Mouse (Mus musculus) cortical plate, adult 2 months (tissue): ENCODE measurements around the gene Cd2ap. TPM values are rescaled to one million over a fixed set of nuclear protein-coding genes. Genes with fewer than 3 reads are reported as not detected.

Source experiments
- H3K27ac ChIP-seq: fragments of 200-500 bp; 2 replicates; pipeline ENCODE4 v1.5.1; 2012; ENCODE audit warnings: low read length, control low read depth, inconsistent platforms; ENCODE audit not compliant: insufficient read depth
- H3K4me1 ChIP-seq: fragments of 200-500 bp; 2 replicates; pipeline ENCODE4 v1.6.1; 2011; ENCODE audit warnings: low read length; ENCODE audit not compliant: control insufficient read depth, insufficient read depth
- H3K4me3 ChIP-seq: fragments of 200-500 bp; 2 replicates; pipeline ENCODE4 v1.5.1; 2011; ENCODE audit warnings: mild to moderate bottlenecking, low read length, control low read depth; ENCODE audit not compliant: insufficient read depth
- CTCF ChIP-seq: fragments of 200-500 bp; IDR thresholded peaks from 2 replicates; pipeline ENCODE4 v1.5.1; 2011; ENCODE audit warnings: mild to moderate bottlenecking, control low read depth, low read length; ENCODE audit not compliant: insufficient read depth; ENCODE audit errors: extremely low read depth
- POLR2A ChIP-seq: fragments of 200-500 bp; IDR thresholded peaks from 2 replicates; pipeline ENCODE4 v1.6.1; 2011; ENCODE audit warnings: mild to moderate bottlenecking, low read length, control low read depth; ENCODE audit not compliant: insufficient read depth; ENCODE audit errors: extremely low read depth
- polyA plus RNA-seq: library from polyadenylated mRNA; depleted of rRNA; stranded (reverse); fragments of >200 nt; gene quantifications from 2 replicates; pipeline ENCODE4 v1.2.3, GENCODE M21; 2012; rRNA removed

Cd2ap gene
- polyA plus RNA-seq, 1 experiment = 19.9 TPM

DNA sequence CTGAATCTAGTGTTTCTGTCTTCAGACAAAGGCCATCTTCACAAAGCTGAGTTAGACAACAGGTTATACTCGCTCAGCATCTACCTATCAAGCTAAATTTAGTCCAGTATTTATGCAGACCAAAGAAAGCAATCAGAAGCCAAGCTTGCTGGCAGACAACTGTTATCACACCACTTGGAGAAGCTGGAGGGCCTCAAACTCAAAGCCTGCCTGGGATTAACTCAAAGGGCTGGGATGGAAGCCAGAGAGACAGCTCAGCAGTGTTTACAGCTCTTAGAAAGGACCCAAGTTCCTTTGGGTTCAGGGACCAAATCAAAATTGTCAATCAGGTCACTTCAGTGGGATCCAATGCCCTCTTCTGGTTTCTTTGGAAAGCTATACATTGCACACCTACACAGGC lies 85.7 kb downstream of the Cd2ap start:
- Histone ChIP-seq H3K4me1 (no peaks in the 10 kb centered on the region), H3K27ac (no peak overlapping the region), H3K4me3 (no peak overlapping the region)
- TF ChIP-seq CTCF (no peak), POLR2A (no peak)

DNA sequence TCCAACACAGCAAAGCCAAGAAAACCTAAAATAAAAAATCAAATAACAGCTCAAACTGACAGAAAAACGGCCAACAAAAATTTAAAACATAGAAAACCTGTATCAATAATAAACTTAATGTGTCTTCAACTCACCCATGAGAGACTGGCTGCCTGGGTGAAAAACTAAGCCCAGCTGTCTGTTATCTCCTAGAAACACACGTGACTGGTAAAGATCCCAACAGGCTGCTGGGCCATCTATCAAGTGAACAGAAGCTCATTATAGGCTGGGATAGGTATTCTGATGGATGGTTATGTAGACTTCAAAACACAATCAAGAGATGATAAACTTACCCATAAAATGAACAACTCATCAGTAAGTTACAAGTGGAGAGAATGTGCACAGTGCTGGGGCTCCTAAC lies 86.7 kb downstream of the Cd2ap start:
- TF ChIP-seq CTCF = no peak
- TF ChIP-seq POLR2A = no peak
- Histone ChIP-seq H3K4me1 (no peaks in the 10 kb centered on the region), H3K4me3 (no peak overlapping the region), H3K27ac (no peak overlapping the region)

DNA sequence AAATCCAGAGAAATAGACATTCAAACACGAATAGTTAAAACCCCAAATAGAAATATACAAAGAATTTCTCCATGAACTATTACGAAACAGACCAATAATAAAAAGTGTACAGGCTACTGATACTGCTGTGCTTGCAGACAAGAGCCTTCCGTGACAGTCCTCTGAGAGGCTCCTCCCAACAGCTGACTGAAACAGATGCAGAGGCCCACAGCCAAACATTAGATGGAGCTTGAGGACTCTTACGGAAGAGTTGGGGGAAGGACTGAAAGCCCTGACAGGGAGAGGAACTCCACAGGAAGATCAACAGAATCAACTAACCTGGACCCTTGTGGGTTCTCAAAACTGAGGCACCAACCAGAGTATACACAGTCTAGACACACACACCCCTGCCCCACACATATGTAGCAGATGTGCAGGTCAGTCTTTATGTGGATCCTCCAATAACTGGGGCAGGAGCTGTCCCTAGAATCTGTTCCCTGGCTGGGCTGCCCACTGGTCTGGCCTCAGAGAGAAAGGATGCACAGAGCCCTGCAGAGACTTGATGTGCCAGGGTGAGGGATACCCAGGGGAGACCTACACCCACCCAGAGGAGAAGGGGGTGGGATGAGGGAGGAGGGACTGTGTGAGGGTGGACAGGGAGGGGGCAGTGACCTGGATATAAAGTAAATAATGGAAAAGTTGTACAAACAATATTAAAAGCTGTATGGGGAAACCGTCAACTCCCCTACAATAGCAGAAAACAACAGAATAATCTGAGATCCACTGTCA lies 87.6 kb downstream of the Cd2ap start:
- Histone ChIP-seq H3K4me3 (no peak overlapping the region), H3K27ac (no peak overlapping the region), H3K4me1 (no peaks in the 10 kb centered on the region)
- TF ChIP-seq CTCF = no peak
- no peak for TF ChIP-seq POLR2A

DNA sequence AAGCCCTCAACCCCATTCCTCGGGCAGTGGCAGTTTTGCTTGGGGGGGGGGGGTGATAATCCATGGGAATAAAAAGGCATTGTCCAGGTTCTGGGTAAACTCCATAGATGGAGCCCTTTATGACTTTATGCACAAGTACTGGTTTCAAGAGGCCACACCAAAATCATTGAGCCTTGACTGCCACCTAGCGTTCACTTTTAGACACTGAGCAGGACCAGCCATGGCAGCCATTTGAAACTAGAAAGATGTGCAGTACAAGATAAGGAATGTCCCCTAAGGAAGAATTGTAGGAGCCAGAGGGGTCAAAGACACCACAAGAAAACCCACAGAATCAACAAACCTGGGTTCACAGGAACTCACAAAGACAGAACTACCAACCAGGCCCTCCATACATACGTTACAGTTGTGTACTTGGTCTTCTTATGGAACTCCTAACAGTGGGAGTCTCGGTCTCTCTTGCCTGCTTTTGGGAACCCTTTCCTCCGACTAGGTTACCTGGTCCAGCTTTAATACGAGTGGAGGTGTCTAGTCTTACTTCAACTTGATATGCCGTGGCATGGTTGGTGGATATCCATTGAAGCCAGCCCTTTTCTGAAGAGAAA lies 94.2 kb downstream of the Cd2ap start:
- TF ChIP-seq CTCF = peak; percentile 79
- no peak for TF ChIP-seq POLR2A
- Histone ChIP-seq H3K4me3 (no peak overlapping the region), H3K4me1 (no peaks in the 10 kb centered on the region), H3K27ac (no peak overlapping the region)

- H3K4me1 ChIP-seq = no peaks in the 10 kb centered on the region
- H3K4me3 ChIP-seq = no peak overlapping the region
- TF ChIP-seq POLR2A (no peak), CTCF (no peak)
- no peak overlapping the region for H3K27ac ChIP-seq
Measured at GRCm38 (mm10) chr17:42753791-42754190, 122.7 kb downstream of the Cd2ap start.

DNA sequence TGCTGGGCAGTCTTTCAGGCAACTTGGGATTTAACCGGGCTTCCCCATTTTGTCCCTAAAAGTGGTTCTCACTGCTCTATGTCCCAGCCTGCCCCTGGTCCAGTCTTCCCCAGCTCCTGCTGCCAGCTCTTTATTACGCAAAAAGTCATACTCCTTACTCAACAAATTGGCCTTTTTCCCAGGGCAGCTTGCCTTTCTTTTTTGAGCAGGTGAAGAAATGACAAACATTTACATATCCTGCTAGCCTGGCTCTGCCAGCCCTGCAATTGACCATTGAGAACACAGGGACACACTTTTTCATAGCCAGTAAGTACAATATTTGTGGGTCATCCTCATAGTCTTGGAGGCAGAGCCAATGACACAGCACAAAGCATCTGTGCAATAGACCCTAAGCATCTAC lies 124.3 kb downstream of the Cd2ap start:
- Histone ChIP-seq H3K27ac (no peak overlapping the region), H3K4me3 (no peak overlapping the region), H3K4me1 (no peaks in the 10 kb centered on the region)
- no peak for TF ChIP-seq POLR2A
- no peak for TF ChIP-seq CTCF

GRCm38 (mm10) chr17:42745657-42746420 lies 130.6 kb downstream of the Cd2ap start:
- TF ChIP-seq POLR2A (no peak), CTCF (no peak)
- Histone ChIP-seq H3K27ac (no peak overlapping the region), H3K4me3 (no peak overlapping the region), H3K4me1 (no peaks in the 10 kb centered on the region)

Other genes with a start within 250 kb of the Cd2ap start
- gene Adgrf4, start 184.4 kb downstream of the Cd2ap start, polyA plus RNA-seq = 3.6 and 4.4 TPM in 2 replicates
- 1.4 TPM in 2 replicates for gene Adgrf2, start 134.5 kb downstream of the Cd2ap start, polyA plus RNA-seq
- gene Tnfrsf21, start 139.9 kb upstream of the Cd2ap start, polyA plus RNA-seq = 58.9 and 60.1 TPM in 2 replicates